Mouse (Mus musculus) CD8-positive naive resting alpha-beta T cell, adult 2 months (primary cell): ENCODE measurements around the gene Cspg5.

Experiments
- DNase-seq, 2 experiments: peaks; one replicate each; pipeline ENCODE4 v3.0.0; 2022; ENCODE audit warnings: low read depth in 2 of 2, low spot score in 2 of 2

The Cspg5 gene

GRCm38 (mm10) chr9:110243221-110243833, at the start of gene Cspg5:
TSS of gene Cspg5 (plus strand) at chr9:110243783.
- DNase-seq = no peak

- no peak for DNase-seq
Measured at GRCm38 (mm10) chr9:110199870-110200269, 43.7 kb upstream of the Cspg5 start.

- DNase-seq = no peak
Measured at GRCm38 (mm10) chr9:110205526-110206404, 37.8 kb upstream of the Cspg5 start.

- no peak for DNase-seq
Measured at GRCm38 (mm10) chr9:110206437-110206836, 37.1 kb upstream of the Cspg5 start.

GRCm38 (mm10) chr9:110208265-110208664, 35.3 kb upstream of the Cspg5 start:
- no peak for DNase-seq

- DNase-seq = no peak
Measured at GRCm38 (mm10) chr9:110208967-110209366, 34.6 kb upstream of the Cspg5 start.

GRCm38 (mm10) chr9:110224273-110224672, 19.3 kb upstream of the Cspg5 start:
- DNase-seq = no peak

GRCm38 (mm10) chr9:110226191-110226590, 17.4 kb upstream of the Cspg5 start:
- no peak for DNase-seq

- no peak for DNase-seq
Measured at GRCm38 (mm10) chr9:110228671-110229070, 14.9 kb upstream of the Cspg5 start.

- no peak for DNase-seq
Measured at GRCm38 (mm10) chr9:110229112-110229511, 14.5 kb upstream of the Cspg5 start.

- DNase-seq = no peak
Measured at GRCm38 (mm10) chr9:110229566-110230248, 13.9 kb upstream of the Cspg5 start.

GRCm38 (mm10) chr9:110230395-110231071, 13.1 kb upstream of the Cspg5 start:
- no peak for DNase-seq

GRCm38 (mm10) chr9:110234962-110235361, 8.6 kb upstream of the Cspg5 start:
- DNase-seq = no peak

GRCm38 (mm10) chr9:110244567-110244888, 945 bp downstream of the Cspg5 start:
- DNase-seq = no peak

GRCm38 (mm10) chr9:110244889-110245589, 1.5 kb downstream of the Cspg5 start:
- DNase-seq = peak in 1 of 2 experiments; percentile 0

GRCm38 (mm10) chr9:110245590-110246320, 2.2 kb downstream of the Cspg5 start:
- DNase-seq = peak in 1 of 2 experiments; percentile 15

GRCm38 (mm10) chr9:110246321-110246640, 2.7 kb downstream of the Cspg5 start:
- no peak for DNase-seq

GRCm38 (mm10) chr9:110247049-110247448, 3.5 kb downstream of the Cspg5 start:
- DNase-seq = no peak

- DNase-seq = no peak
Measured at GRCm38 (mm10) chr9:110248861-110249260, 5.3 kb downstream of the Cspg5 start.

GRCm38 (mm10) chr9:110249823-110250543, 6.4 kb downstream of the Cspg5 start:
- no peak for DNase-seq
